Mouse (Mus musculus): ENCODE results near the gene Creg2. TPM values are rescaled to one million over a fixed set of nuclear protein-coding genes. Genes with fewer than 3 reads are reported as not detected.

Gene Creg2
- total RNA-seq, 4 experiments from 2014 or later, result 74.3 to 92.0 (median 82.8) TPM

DNA sequence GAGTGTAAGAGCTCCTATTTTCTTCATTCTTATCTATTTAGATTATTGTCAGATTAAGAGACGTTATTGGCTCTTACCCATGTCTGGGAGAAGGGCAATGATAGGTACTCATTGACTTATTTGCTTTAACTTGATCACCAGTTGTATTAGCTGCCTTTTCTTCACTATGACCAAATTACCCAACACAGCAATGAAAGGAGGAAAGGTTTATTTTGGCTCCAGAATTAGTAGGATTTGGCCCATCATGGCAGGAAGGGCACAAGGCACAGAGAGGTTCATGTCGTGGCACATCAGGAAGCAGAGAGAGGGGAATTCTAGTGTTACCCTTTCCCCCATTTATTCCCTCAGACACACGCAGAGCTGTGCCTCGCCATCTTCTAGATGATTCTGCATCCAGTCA, 1.8 kb upstream of the Creg2 start:
- no peak for DNase-seq (ENCODE audit: low spot score in 2 of 2)

DNA sequence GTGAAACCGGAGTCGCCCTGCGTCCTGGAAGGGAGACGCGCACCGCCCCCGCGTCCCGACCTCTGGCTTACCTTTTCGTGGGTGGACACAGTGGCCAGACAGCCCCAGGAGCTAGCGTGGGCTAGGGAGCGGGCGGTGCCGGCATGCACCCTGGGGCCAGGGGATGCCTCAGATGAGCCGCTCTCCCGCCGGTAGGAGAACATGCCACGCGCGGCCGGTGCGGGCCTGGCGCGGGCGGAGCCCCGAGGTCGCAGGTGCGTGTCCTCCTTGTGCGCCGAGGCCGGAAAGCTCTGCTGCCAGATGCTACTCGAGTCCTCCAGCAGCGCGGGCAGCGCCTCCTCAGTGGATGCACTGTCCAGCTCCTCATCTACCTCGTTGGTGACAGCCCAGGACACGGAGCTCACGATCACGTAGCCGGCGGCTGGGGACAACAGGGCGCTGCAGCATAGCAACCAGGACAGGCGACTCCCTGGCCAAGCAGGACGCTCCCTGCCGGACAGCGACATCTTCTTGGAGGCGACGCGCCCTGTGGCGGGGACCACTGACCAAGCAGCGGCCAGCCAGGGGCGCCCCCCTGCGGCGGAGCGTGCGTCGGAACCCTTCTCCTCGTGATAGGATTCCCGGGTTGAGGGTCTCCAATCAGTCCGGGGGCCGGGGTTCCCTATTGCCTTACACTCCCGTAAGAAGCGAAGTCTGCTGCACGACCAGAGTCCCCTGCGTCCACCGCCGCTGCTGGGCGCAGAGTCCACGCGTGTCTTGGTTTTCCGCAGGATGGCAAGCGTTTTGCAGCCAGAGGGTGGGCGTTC, 636 bp downstream of the Creg2 start:
- DNase-seq (ENCODE audit: low spot score in 2 of 2), result peak; percentile 64 to 78

DNA sequence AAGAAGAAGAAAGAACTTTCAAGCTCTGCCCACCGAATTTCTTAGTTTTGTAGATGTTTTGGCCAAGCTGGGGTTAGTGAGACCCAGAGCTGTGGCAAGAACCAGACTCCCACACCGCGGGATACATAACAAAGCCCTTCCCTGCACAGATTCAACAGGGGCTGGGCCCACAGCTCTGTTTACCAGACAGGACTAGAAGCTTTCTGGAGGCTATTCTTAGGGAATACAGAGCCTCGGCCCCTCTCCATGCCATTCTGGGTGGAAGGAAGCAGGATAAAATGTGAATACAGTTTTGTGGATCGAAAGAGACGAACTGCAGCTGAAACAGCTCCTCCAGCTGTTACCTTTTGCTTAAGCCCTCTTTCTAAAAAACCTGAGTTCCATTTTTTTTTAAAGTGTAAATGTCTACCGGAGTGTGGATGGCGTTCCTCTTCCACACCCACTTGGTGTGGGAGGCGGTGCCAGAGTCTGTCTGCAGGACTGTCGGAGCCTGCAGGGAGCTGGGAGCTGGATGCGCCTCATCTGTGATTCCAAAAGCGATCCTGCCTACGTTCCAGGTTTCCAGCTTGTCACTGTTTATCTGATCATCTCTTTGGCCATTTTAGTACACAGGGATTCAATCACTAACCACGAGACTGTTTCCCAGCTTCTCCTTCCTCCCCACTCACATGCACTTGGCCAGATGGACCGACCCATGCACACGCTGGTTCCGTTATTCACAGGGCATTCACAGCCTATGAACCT, 1.4 kb downstream of the Creg2 start:
- peak; percentile 50 to 82 for DNase-seq (ENCODE audit: low spot score in 2 of 2)

- DNase-seq (ENCODE audit: low spot score in 2 of 2), result no peak
These were observed 2.7 kb downstream of the Creg2 start for GRCm38 (mm10) chr1:39648584-39648983.

DNA sequence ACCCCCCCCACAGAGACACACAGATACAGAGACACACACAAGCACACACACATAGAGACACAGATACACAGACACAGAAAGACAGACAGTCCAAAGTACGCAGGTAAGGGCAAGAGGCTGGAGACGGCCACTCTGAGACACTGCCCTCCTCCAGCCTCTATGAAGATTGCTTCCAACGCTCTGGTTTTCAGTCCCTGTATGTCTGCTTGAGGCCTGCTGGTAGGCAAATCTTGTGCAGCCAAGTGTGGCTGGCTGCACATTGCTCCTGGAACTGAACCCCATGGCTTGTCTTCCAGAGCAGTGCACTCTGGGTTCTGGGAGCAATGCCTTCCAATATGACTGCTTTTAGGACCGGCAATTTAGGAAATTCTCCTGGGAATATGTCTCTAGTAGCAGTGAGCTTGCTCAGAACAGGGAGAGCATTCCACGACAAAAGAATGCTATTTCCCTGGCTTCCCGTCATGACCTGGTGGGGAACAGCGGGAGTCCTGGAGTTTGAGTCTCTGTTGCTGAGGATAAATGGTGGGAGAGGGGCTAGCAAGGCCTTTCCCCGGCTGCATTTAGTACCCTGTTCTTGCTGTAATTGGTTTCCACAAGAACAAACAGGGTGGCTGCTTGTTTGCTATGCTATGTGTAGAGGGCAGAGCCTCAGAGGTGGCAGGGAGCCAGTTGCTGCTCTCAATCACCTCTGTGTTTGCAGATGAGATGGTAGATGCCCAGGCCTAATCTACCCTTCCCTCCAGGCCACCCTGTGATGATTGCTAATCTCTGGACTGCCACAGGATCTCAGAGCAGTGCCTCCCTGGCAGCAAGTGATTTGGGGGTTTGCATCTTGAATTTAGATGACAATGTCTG, 5.1 kb downstream of the Creg2 start:
- peak in 1 of 2 experiments; percentile 53 for DNase-seq (ENCODE audit: low spot score in 2 of 2)

DNA sequence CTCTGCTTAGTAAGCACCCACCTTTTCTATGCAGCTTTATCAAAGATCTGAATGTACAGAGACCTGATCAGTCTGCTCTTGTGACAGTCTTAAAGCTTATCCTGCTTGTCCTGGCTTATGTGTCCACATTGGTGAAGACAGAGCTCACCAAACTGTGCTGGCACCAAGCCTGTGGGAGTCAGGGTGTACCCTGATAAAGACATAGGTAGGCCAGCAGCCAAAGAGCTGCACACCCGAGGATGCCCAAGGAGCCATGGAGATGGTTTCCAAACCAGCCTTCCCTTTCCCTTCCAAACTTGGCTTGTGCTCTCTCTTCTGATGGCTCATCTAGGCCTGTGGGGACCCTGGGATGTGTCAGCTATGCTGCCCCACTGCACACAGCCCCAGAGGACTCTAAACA, 6.9 kb downstream of the Creg2 start:
- no peak for DNase-seq (ENCODE audit: low spot score in 2 of 2)

GRCm38 (mm10) chr1:39641667-39642066, 9.6 kb downstream of the Creg2 start:
- DNase-seq (ENCODE audit: low spot score in 2 of 2), result no peak

DNA sequence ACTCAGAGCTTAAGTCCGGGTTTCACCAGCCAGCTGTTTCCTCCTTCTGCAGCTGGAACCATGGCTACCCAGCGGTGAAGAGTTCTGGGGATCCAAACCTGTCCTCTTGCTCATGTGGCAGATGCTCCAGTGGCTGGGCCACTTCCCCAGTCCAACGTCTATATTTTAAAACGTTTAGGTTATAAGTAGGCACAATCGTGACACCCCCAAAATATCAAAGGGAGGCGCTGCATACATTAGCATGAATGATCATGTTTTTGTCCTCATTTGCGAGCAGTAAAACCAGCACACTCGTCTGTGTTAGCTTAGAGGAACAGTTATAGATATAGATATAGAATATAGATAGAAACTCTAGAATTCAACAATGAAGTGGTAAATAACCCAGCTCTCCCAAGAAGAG, 14.1 kb downstream of the Creg2 start:
- peak in 1 of 2 experiments; percentile 42 for DNase-seq (ENCODE audit: low spot score in 2 of 2)

DNA sequence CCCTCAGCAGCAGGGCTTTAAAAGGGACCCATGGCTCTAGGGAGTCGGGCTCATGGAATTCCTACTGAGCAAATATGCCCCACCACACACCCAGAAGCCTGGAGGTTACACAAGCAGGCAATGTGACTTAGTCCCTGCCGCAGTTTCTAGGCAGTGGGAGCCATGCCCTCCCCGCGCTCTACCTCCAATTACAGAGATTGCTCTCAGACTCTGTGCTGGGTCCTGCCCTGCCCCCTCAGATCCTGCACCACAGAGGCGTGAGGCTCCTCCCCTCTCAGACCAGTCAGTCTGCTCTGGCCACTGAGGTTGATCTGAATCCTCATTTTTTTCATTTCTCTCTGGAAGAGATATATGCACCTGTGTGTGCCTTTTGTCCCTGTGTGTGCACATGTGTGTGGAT, 14.6 kb downstream of the Creg2 start:
- DNase-seq (ENCODE audit: low spot score in 2 of 2), result no peak

DNA sequence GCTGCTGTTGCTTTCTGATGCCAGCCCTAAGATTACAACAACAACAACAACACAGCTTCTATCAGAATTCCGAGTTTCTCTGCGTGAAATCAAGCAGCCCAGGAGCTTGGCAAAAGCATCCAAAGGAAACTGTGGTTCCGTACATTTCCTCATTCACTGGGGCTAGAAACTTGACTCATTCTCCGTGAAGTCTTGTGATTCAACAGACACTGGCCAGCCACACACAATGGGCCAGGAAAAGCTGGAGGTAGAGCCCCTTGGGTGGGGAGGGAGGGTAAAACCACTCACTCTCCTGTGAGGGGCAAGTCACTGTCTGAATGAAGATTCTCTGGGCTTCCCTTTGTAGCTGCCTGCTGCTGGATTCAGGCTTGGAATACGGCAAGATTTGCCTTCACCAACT, 15.1 kb downstream of the Creg2 start:
- no peak for DNase-seq (ENCODE audit: low spot score in 2 of 2)

GRCm38 (mm10) chr1:39628606-39629005, 22.7 kb downstream of the Creg2 start:
- no peak for DNase-seq (ENCODE audit: low spot score in 2 of 2)

- DNase-seq (ENCODE audit: low spot score in 2 of 2), result no peak
These were observed 25.8 kb downstream of the Creg2 start for GRCm38 (mm10) chr1:39625491-39625890.

- no peak for DNase-seq (ENCODE audit: low spot score in 2 of 2)
These were observed 27.5 kb downstream of the Creg2 start for GRCm38 (mm10) chr1:39623729-39624128.

DNA sequence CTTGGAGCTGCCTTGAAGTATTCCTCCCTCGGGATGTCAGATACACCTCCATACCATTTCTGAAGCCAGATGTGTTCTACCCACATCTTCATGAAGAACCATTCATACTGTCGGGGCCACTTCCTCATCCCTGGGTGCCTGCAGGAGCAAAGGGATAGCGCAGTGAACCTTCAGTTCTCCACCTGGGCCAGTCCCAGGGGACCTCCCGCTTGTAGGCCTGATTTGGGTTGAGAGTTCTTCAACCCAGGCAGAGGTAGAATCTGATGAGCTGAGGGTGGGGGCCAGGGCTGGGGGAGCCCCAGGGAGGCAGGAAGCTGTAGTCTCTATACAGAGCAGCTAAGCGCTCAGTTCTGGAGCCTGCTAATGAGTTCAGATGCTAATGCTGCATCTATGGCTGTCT, 28.2 kb downstream of the Creg2 start:
- DNase-seq (ENCODE audit: low spot score in 2 of 2), result no peak

- DNase-seq (ENCODE audit: low spot score in 2 of 2), result no peak
These were observed 32.8 kb downstream of the Creg2 start for GRCm38 (mm10) chr1:39618524-39618923.

- DNase-seq (ENCODE audit: low spot score in 2 of 2), result no peak
These were observed 35.7 kb downstream of the Creg2 start for GRCm38 (mm10) chr1:39615526-39615925.

- peak in 1 of 2 experiments; percentile 10 for DNase-seq (ENCODE audit: low spot score in 2 of 2)
These were observed 36.6 kb downstream of the Creg2 start for GRCm38 (mm10) chr1:39614462-39615279.

DNA sequence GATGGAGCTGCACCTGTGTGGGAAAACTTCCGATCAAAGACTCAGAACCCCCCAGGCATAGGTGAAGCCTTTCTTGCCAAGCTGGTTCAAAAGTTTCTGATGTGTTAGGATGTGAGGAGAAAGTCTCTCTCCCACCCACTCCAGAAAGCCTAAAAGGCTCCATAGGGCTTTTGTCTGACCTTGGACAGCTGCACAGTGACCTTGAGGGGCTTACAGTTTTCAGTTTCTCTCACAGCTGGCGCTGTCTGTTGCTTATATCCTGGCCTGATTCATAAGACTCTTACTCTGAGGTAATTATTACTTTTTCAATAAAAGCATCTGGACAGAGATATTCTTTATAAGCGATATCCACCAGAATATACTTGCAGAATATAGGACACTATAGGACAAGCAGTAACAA, 38.2 kb downstream of the Creg2 start:
- DNase-seq (ENCODE audit: low spot score in 2 of 2), result no peak

DNA sequence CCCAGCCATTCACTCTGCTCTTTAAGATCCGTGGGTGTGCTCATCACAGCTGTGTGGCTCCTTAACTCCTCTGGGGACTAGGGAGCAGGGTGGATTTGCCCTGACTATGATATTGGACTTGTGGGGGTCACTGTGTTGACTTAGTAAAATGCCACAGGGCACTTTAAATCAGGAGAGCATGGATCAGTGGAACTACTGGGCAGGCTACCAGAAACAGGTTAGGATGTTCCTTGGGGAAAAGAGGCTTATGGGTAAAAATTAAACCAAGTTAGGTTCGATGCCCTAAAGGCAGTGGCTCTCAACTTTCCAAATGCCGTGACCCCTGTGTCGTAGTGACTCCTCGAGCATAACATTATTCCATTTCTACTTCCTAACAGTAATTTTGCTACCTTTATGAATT, 38.8 kb downstream of the Creg2 start:
- DNase-seq (ENCODE audit: low spot score in 2 of 2), result no peak

DNA sequence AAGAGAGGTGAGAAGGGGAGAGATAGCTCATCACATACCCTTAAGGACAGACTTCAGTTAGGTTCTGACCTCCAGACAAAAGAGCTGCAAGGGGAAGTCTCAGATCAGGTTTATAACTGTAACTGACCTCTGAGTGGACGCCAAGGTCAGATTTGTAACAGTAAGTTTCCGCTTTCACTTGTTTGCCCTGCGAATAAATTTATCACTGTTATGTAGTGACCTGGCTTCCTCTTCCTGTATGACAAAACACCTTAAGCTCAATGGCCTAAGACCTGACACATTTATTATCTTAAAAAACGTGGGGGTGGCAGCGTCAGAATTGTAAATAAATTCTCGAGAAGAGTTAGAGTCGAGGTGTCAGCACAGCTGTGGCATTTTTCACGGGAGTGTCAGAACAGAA, 42.7 kb downstream of the Creg2 start:
- DNase-seq (ENCODE audit: low spot score in 2 of 2), result no peak

DNA sequence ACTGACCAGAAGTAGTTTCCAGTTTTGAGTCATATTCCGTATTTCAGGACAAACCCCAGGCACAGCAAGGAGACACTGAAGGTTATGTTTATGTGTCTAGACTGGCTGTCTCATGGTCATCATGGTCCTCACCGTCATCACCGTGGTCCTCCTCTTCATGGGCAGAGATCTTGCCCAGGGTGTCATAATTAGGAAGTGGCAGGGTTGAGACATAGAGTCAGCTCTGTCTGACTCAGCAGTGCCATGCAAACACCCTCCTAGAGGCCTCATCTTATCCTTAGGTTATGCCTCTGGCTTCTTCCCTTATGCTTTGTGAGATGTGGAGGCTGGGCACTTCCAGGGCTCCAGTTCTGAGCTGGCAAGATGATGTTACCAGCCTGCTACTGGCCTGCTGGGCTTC, 48.8 kb downstream of the Creg2 start:
- no peak for DNase-seq (ENCODE audit: low spot score in 2 of 2)

Data from left cerebral cortex, adult 8-10 months (tissue).